Mouse (Mus musculus) midbrain, embryonic 13.5 days (tissue): Measurements from ENCODE around the gene Brinp3. TPM values are rescaled to one million over a fixed set of nuclear protein-coding genes. Genes with fewer than 3 reads are reported as not detected.

ENCODE experiments used
- ATAC-seq: fragments of 200-750 bp; cut with Nextera tagmentation; 2 replicates; pipeline ENCODE4 v1.8.0; 2017; ENCODE audit warnings: mild to moderate bottlenecking, moderate TSS enrichment, moderate library complexity
- H3K27ac ChIP-seq: fragments of 300-500 bp; sonication (generic); 2 replicates; pipeline ENCODE4 v1.5.1; 2015; ENCODE audit warnings: inconsistent platforms, mild to moderate bottlenecking, moderate library complexity
- H3K27me3 ChIP-seq: fragments of 300-500 bp; sonication (generic); 2 replicates; pipeline ENCODE4 v1.6.1; 2015; ENCODE audit warnings: mild to moderate bottlenecking, inconsistent platforms
- H3K36me3 ChIP-seq: fragments of 300-500 bp; sonication (generic); 2 replicates; pipeline ENCODE4 v1.6.1; 2015; ENCODE audit warnings: mild to moderate bottlenecking, inconsistent platforms
- H3K4me1 ChIP-seq: fragments of 300-500 bp; sonication (generic); replicated peaks from 2 replicates; pipeline ENCODE4 v1.6.1; 2015; ENCODE audit warnings: inconsistent platforms
- H3K4me2 ChIP-seq: fragments of 300-500 bp; sonication (generic); replicated peaks from 2 replicates; pipeline ENCODE4 v1.6.1; 2015; ENCODE audit warnings: moderate library complexity, mild to moderate bottlenecking, inconsistent platforms
- H3K4me3 ChIP-seq: fragments of 300-500 bp; sonication (generic); replicated peaks from 2 replicates; pipeline ENCODE4 v1.5.1; 2015; ENCODE audit warnings: mild to moderate bottlenecking, inconsistent platforms
- H3K9ac ChIP-seq: fragments of 300-500 bp; sonication (generic); replicated peaks from 2 replicates; pipeline ENCODE4 v1.6.1; 2015; ENCODE audit warnings: mild to moderate bottlenecking, inconsistent platforms
- H3K9me3 ChIP-seq: fragments of 300-500 bp; sonication (generic); 2 replicates; pipeline ENCODE4 v1.6.1; 2016; ENCODE audit warnings: mild to moderate bottlenecking, inconsistent platforms
- WGBS: fragments of 180-500 bp; shearing (Covaris S2); methylation state at CpG from one replicate; pipeline ENCODE4 v1.1.7; 2015; 5-methylcytosine and 5-hydroxymethylcytosine counted together
- polyA plus RNA-seq: library from polyadenylated mRNA; unstranded; fragments of >200 nt; fragmentation: Nextera tagmentation; extraction: Ambion mirVana; gene quantifications from 2 replicates; pipeline ENCODE4 v1.2.1, GENCODE M21; 2015

The Brinp3 gene
- polyA plus RNA-seq, 1 experiment from 2014 or later: 9.2 TPM

- H3K4me3 ChIP-seq: no peak overlapping the region
- 80% methylated on average over 4 of the region's 4 CpGs for WGBS
- H3K9me3 ChIP-seq: no peaks in the 10 kb centered on the region
- no peak overlapping the region for H3K27ac ChIP-seq
- H3K4me2 ChIP-seq: no peak overlapping the region
- H3K9ac ChIP-seq: no peak overlapping the region
- no peak for ATAC-seq
- H3K27me3 ChIP-seq: no peaks in the 10 kb centered on the region
- H3K36me3 ChIP-seq: no peaks in the 10 kb centered on the region
- H3K4me1 ChIP-seq: no peaks in the 10 kb centered on the region
Measured at GRCm38 (mm10) chr1:146807765-146808164, 313.2 kb downstream of the Brinp3 start.

GRCm38 (mm10) chr1:146833888-146834287, 339.3 kb downstream of the Brinp3 start:
- Histone ChIP-seq H3K36me3 (no peaks in the 10 kb centered on the region), H3K9ac (no peak overlapping the region), H3K27ac (no peak overlapping the region), H3K4me1 (no peaks in the 10 kb centered on the region), H3K27me3 (no peaks in the 10 kb centered on the region), H3K4me3 (no peak overlapping the region), H3K4me2 (no peak overlapping the region), H3K9me3 (no peaks in the 10 kb centered on the region)
- WGBS: 17% methylated on average over 1 of the region's 1 CpGs
- peak; percentile 58; the same call in 1 of the 2 replicates for ATAC-seq

- Histone ChIP-seq H3K9ac (no peak overlapping the region), H3K36me3 (no peaks in the 10 kb centered on the region), H3K27ac (no peak overlapping the region), H3K4me3 (no peak overlapping the region), H3K4me2 (no peak overlapping the region), H3K27me3 (no peaks in the 10 kb centered on the region), H3K4me1 (no peaks in the 10 kb centered on the region), H3K9me3 (no peaks in the 10 kb centered on the region)
- 63% methylated on average over 2 of the region's 2 CpGs for WGBS
- no peak for ATAC-seq
Measured at GRCm38 (mm10) chr1:146844087-146844486, 349.5 kb downstream of the Brinp3 start.

GRCm38 (mm10) chr1:146848892-146849291, 354.3 kb downstream of the Brinp3 start:
- Histone ChIP-seq H3K4me1 (no peaks in the 10 kb centered on the region), H3K9me3 (no peaks in the 10 kb centered on the region), H3K27ac (no peak overlapping the region), H3K9ac (no peak overlapping the region), H3K4me3 (no peak overlapping the region), H3K36me3 (no peaks in the 10 kb centered on the region), H3K4me2 (no peak overlapping the region), H3K27me3 (no peaks in the 10 kb centered on the region)
- WGBS: 92% methylated on average over 3 of the region's 3 CpGs
- ATAC-seq: no peak

GRCm38 (mm10) chr1:146850147-146850546, 355.6 kb downstream of the Brinp3 start:
- Histone ChIP-seq H3K27ac (no peak overlapping the region), H3K36me3 (no peaks in the 10 kb centered on the region), H3K9me3 (no peaks in the 10 kb centered on the region), H3K4me3 (no peak overlapping the region), H3K4me2 (no peak overlapping the region), H3K4me1 (no peaks in the 10 kb centered on the region), H3K9ac (no peak overlapping the region), H3K27me3 (no peaks in the 10 kb centered on the region)
- WGBS: 75% methylated on average over 2 of the region's 2 CpGs
- ATAC-seq: no peak

- no peak for ATAC-seq
- Histone ChIP-seq H3K9ac (no peak overlapping the region), H3K27me3 (no peaks in the 10 kb centered on the region), H3K9me3 (peaks cover 3% of the 10 kb centered on the region; the same call in 1 of the 2 replicates), H3K4me2 (no peak overlapping the region), H3K4me1 (no peaks in the 10 kb centered on the region), H3K4me3 (no peak overlapping the region), H3K27ac (no peak overlapping the region), H3K36me3 (no peaks in the 10 kb centered on the region)
Measured at GRCm38 (mm10) chr1:146898636-146899035, 404.1 kb downstream of the Brinp3 start.

- Histone ChIP-seq H3K27ac (no peak overlapping the region), H3K4me3 (no peak overlapping the region), H3K27me3 (no peaks in the 10 kb centered on the region), H3K36me3 (no peaks in the 10 kb centered on the region), H3K4me2 (no peak overlapping the region), H3K9ac (no peak overlapping the region), H3K9me3 (no peaks in the 10 kb centered on the region; the same call in 1 of the 2 replicates), H3K4me1 (no peaks in the 10 kb centered on the region)
- WGBS: 90% methylated on average over 9 of the region's 9 CpGs
- ATAC-seq: no peak
Measured at GRCm38 (mm10) chr1:146901691-146902090, 407.1 kb downstream of the Brinp3 start.

GRCm38 (mm10) chr1:146939463-146940389, 445.2 kb downstream of the Brinp3 start:
- WGBS: 91% methylated on average over 6 of the region's 6 CpGs
- Histone ChIP-seq H3K4me3 (no peak overlapping the region), H3K4me2 (no peak overlapping the region), H3K9me3 (no peaks in the 10 kb centered on the region), H3K4me1 (no peaks in the 10 kb centered on the region), H3K9ac (no peak overlapping the region), H3K27me3 (no peaks in the 10 kb centered on the region), H3K36me3 (no peaks in the 10 kb centered on the region), H3K27ac (no peak overlapping the region)
- no peak for ATAC-seq
